Mouse (Mus musculus) right cerebral cortex, postnatal 4 days (tissue): Measurements from ENCODE around the gene Galm.
"Not testable (repeated sequence)": the region's sequence is repeated elsewhere in the genome, so short reads cannot be mapped to it uniquely, and the experiment has no call there.

ENCODE experiments used
- DNase-seq: peaks from one replicate; pipeline ENCODE4 v3.0.0-alpha.2; 2022

The Galm gene

GRCm38 (mm10) chr17:80221202-80221601 is 93.9 kb downstream of the Galm start:
- DNase-seq: no peak

- DNase-seq: no peak
These were observed 94.8 kb downstream of the Galm start for GRCm38 (mm10) chr17:80221890-80222628.

DNA sequence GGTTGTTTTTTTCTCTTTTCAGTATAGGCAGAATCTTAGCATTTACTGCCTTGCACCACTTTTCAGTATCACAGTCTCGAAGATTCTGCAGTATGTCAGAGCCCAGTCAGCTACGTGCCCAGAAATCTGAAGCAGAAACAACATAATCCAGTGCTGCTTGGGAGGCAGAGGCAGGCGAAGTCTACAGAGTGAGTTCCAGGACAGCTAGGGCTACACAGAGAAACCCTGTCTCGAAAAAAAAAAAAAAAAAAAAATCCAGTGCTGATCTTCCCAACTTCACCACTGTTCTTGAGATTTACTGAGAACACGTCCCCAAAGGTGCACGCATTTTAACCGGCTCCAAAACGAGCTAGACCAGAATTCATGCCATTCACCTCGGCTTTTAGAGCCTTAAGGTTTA is 96.6 kb downstream of the Galm start:
- DNase-seq: no peak

DNA sequence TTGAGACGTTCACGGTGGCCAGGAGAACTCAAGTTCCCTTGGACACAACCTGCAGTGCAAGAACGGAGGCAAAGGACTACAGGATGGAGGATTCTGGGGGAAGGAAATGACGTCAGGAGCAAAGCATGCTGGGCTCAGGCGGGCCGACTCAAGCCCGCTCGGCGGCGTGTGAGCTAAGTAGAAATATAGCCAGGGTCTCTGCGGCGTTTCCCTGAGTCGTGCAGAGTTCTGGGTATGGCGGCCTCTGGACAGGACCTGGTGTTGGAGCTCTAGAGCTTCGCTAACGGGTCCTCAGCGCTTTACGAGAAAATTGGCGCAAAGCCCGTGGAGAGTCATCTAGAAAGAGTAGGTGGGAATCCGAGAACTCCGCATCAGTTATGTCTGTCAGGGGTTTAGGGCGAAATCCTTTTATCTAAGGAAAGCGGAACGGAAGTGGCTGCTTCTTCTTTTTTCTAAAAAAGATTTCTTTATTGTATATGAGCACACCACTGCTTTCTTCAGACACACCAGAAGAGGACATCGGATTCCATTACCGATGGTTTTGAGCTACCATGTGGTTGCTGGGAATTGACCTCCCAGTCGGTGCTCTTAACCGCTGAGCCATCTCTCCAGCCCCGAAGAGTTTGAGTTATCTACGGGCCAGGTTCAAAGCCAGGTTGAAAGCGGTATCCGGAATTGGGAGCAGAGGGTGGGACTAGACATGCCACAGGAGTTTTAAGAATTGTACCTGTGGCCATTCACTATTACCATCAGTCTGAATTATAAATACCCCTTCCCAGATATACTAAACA is 97.2 kb downstream of the Galm start, which contains the start of gene Gemin6:
Gene Gemin6, plus strand, starts transcription at position 116 of the 791 bp plus-strand sequence.
- peak; percentile 78 for DNase-seq

GRCm38 (mm10) chr17:80225142-80225541 is 97.9 kb downstream of the Galm start:
- DNase-seq: not testable (repeated sequence)

DNA sequence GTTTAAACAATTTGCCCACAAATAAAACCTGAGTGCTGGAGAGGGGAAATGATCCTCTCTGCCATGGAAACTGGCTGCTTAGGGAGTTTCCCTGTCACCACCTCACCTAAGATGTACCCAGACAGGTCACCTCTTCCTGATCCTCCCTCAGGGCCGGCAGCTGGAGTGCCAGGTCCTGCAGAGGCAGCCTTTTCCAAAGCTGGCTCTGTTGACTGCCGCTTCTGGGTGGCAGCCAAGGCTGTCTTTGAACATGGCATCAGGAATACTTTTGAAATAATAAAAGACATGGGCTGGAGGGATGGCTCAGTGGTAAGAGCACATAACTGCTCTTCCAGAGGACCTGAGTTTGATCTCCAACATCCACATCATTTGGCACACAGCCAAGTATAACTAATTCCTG is 102.1 kb downstream of the Galm start:
- peak; percentile 13 for DNase-seq

- DNase-seq: no peak
These were observed 106.6 kb downstream of the Galm start for GRCm38 (mm10) chr17:80233844-80234243.

DNA sequence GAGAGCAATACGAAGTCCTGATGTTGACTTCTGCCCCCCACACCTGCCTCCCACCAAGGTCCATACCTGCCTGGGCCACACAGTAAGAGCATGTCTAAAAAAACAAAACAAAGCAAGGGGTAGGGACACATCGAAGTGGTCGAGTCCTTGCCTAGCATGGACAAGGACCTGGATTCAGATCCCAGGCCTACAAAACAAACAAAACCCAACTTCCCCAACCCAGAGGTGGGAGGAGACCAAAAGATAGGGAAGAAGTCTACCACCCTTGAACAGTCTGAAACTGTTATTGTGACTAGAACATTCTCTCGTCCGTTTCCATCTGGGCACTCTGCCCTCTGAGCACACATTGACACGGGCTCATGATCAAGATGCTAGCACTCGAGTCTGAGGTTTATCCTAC is 107.1 kb downstream of the Galm start:
- DNase-seq: no peak
